Mouse (Mus musculus): ENCODE measurements around the gene Kmt5c.

The Kmt5c gene

GRCm38 (mm10) chr7:4747156-4747899, 7.4 kb downstream of the Kmt5c start:
- no peak for DNase-seq

GRCm38 (mm10) chr7:4748321-4748720, 8.4 kb downstream of the Kmt5c start:
- DNase-seq, result no peak

GRCm38 (mm10) chr7:4749169-4749568, 9.3 kb downstream of the Kmt5c start:
- no peak for DNase-seq

- peak; percentile 72 for DNase-seq
Observed at GRCm38 (mm10) chr7:4751971-4752820, 12.3 kb downstream of the Kmt5c start.

- DNase-seq, result peak; percentile 92
Observed at GRCm38 (mm10) chr7:4752821-4753570, 13.1 kb downstream of the Kmt5c start, which contains the start of gene Cox6b2. Cox6b2 (minus strand) TSS chr7:4753094.

GRCm38 (mm10) chr7:4759670-4760069, 19.8 kb downstream of the Kmt5c start:
- no peak for DNase-seq

GRCm38 (mm10) chr7:4764946-4765710, 25.2 kb downstream of the Kmt5c start:
- no peak for DNase-seq

- DNase-seq, result no peak
Observed at GRCm38 (mm10) chr7:4771202-4771601, 31.3 kb downstream of the Kmt5c start, which contains the start of gene Fam71e2. Fam71e2 (minus strand) TSS chr7:4771302.

- DNase-seq, result no peak
Observed at GRCm38 (mm10) chr7:4776131-4776530, 36.2 kb downstream of the Kmt5c start.

- DNase-seq, result peak; percentile 81
Observed at GRCm38 (mm10) chr7:4776861-4777830, 37.2 kb downstream of the Kmt5c start.

- DNase-seq, result no peak
Observed at GRCm38 (mm10) chr7:4777851-4778637, 38.1 kb downstream of the Kmt5c start.

GRCm38 (mm10) chr7:4779921-4780320, 40.0 kb downstream of the Kmt5c start:
- DNase-seq, result no peak

GRCm38 (mm10) chr7:4782130-4782529, 42.2 kb downstream of the Kmt5c start:
- DNase-seq, result no peak

- no peak for DNase-seq
Observed at GRCm38 (mm10) chr7:4782759-4783158, 42.8 kb downstream of the Kmt5c start, which contains the start of the genes Il11 and Tmem190. Il11 (minus strand) TSS chr7:4782859. Tmem190 (plus strand) TSS chr7:4782937.

GRCm38 (mm10) chr7:4783667-4784268, 43.9 kb downstream of the Kmt5c start:
- DNase-seq, result no peak

GRCm38 (mm10) chr7:4788499-4789435, 48.9 kb downstream of the Kmt5c start:
- DNase-seq, result peak; percentile 79

- peak; percentile 88 for DNase-seq
Observed at GRCm38 (mm10) chr7:4789436-4789935, 49.6 kb downstream of the Kmt5c start, which contains the start of gene Tmem238. Tmem238 (minus strand) TSS chr7:4789656.

Data from kidney, postnatal 14 days (tissue).